Mouse (Mus musculus): ENCODE results near the gene Mast2. TPM values are rescaled to one million over a fixed set of nuclear protein-coding genes. Genes with fewer than 3 reads are reported as not detected.

Mast2 gene
- polyA plus RNA-seq, 1 experiment from 2014 or later = 28.3 TPM

GRCm38 (mm10) chr4:116438561-116438960 lies 25.4 kb downstream of the Mast2 start:
- Histone ChIP-seq H3K36me3 (ENCODE audit: control insufficient read depth, insufficient read depth, low read length) (no peaks in the 10 kb centered on the region; the same call in 1 of the 2 replicates), H3K4me3 (ENCODE audit: low read depth, low read length) (no peak overlapping the region), H3K4me1 (ENCODE audit: control insufficient read depth, insufficient read depth, low read length) (no peaks in the 10 kb centered on the region), H3K27ac (replicated peaks; ENCODE audit: low read depth, low read length) (no peak overlapping the region), H3K9ac (ENCODE audit: low read length) (no peak overlapping the region), H3K9me3 (ENCODE audit: control insufficient read depth, low read length) (no peaks in the 10 kb centered on the region), H3K27me3 (ENCODE audit: control insufficient read depth, insufficient read depth, low read length) (no peaks in the 10 kb centered on the region), H3K4me2 (ENCODE audit: low read depth, severe bottlenecking) (no peak overlapping the region)
- DNase-seq (ENCODE audit: low spot score) (no peak), ATAC-seq (ENCODE audit: insufficient number of reproducible peaks, low FRiP score, low TSS enrichment, low read depth) (no peak)

GRCm38 (mm10) chr4:116435626-116436025 lies 28.4 kb downstream of the Mast2 start:
- WGBS = 91% methylated on average over 4 of the region's 4 CpGs
- DNase-seq (ENCODE audit: low spot score) = no peak
- H3K9ac ChIP-seq (ENCODE audit: low read length) = no peak overlapping the region
- H3K27me3 ChIP-seq (ENCODE audit: control insufficient read depth, insufficient read depth, low read length) = no peaks in the 10 kb centered on the region
- ATAC-seq (ENCODE audit: insufficient number of reproducible peaks, low FRiP score, low TSS enrichment, low read depth) = no peak
- no peaks in the 10 kb centered on the region for H3K4me1 ChIP-seq (ENCODE audit: control insufficient read depth, insufficient read depth, low read length)
- no peak overlapping the region for H3K27ac ChIP-seq (replicated peaks; ENCODE audit: low read depth, low read length)
- no peak overlapping the region for H3K4me3 ChIP-seq (ENCODE audit: low read depth, low read length)
- no peaks in the 10 kb centered on the region for H3K9me3 ChIP-seq (ENCODE audit: control insufficient read depth, low read length)
- no peak overlapping the region for H3K4me2 ChIP-seq (ENCODE audit: low read depth, severe bottlenecking)
- no peaks in the 10 kb centered on the region; the same call in 1 of the 2 replicates for H3K36me3 ChIP-seq (ENCODE audit: control insufficient read depth, insufficient read depth, low read length)

GRCm38 (mm10) chr4:116422186-116422585 lies 41.8 kb downstream of the Mast2 start:
- Histone ChIP-seq H3K9ac (ENCODE audit: low read length) (no peak overlapping the region), H3K27ac (replicated peaks; ENCODE audit: low read depth, low read length) (no peak overlapping the region), H3K36me3 (ENCODE audit: control insufficient read depth, insufficient read depth, low read length) (no peaks in the 10 kb centered on the region), H3K4me2 (ENCODE audit: low read depth, severe bottlenecking) (no peak overlapping the region), H3K4me3 (ENCODE audit: low read depth, low read length) (no peak overlapping the region), H3K9me3 (ENCODE audit: control insufficient read depth, low read length) (no peaks in the 10 kb centered on the region), H3K4me1 (ENCODE audit: control insufficient read depth, insufficient read depth, low read length) (no peaks in the 10 kb centered on the region), H3K27me3 (ENCODE audit: control insufficient read depth, insufficient read depth, low read length) (no peaks in the 10 kb centered on the region)
- DNase-seq (ENCODE audit: low spot score) (no peak), ATAC-seq (ENCODE audit: insufficient number of reproducible peaks, low FRiP score, low TSS enrichment, low read depth) (no peak)
- WGBS = 75% methylated on average over 1 of the region's 1 CpGs

GRCm38 (mm10) chr4:116421170-116421569 lies 42.8 kb downstream of the Mast2 start:
- no peaks in the 10 kb centered on the region for H3K9me3 ChIP-seq (ENCODE audit: control insufficient read depth, low read length)
- H3K36me3 ChIP-seq (ENCODE audit: control insufficient read depth, insufficient read depth, low read length) = no peaks in the 10 kb centered on the region
- no peaks in the 10 kb centered on the region for H3K4me1 ChIP-seq (ENCODE audit: control insufficient read depth, insufficient read depth, low read length)
- H3K4me3 ChIP-seq (ENCODE audit: low read depth, low read length) = no peak overlapping the region
- no peak overlapping the region for H3K9ac ChIP-seq (ENCODE audit: low read length)
- ATAC-seq (ENCODE audit: insufficient number of reproducible peaks, low FRiP score, low TSS enrichment, low read depth) (no peak), DNase-seq (ENCODE audit: low spot score) (no peak)
- H3K4me2 ChIP-seq (ENCODE audit: low read depth, severe bottlenecking) = no peak overlapping the region
- WGBS = 95% methylated on average over 3 of the region's 3 CpGs
- H3K27ac ChIP-seq (replicated peaks; ENCODE audit: low read depth, low read length) = no peak overlapping the region
- no peaks in the 10 kb centered on the region for H3K27me3 ChIP-seq (ENCODE audit: control insufficient read depth, insufficient read depth, low read length)

GRCm38 (mm10) chr4:116412993-116413392 lies 51.0 kb downstream of the Mast2 start:
- WGBS = 76% methylated on average over 1 of the region's 1 CpGs

GRCm38 (mm10) chr4:116411401-116411800 lies 52.6 kb downstream of the Mast2 start:
- Histone ChIP-seq H3K27ac (replicated peaks; ENCODE audit: low read depth, low read length) (no peak overlapping the region), H3K36me3 (ENCODE audit: control insufficient read depth, insufficient read depth, low read length) (no peaks in the 10 kb centered on the region), H3K9ac (ENCODE audit: low read length) (no peak overlapping the region), H3K4me3 (ENCODE audit: low read depth, low read length) (no peak overlapping the region), H3K4me2 (ENCODE audit: low read depth, severe bottlenecking) (no peak overlapping the region), H3K9me3 (ENCODE audit: control insufficient read depth, low read length) (no peaks in the 10 kb centered on the region), H3K4me1 (ENCODE audit: control insufficient read depth, insufficient read depth, low read length) (no peaks in the 10 kb centered on the region), H3K27me3 (ENCODE audit: control insufficient read depth, insufficient read depth, low read length) (no peaks in the 10 kb centered on the region)
- DNase-seq (ENCODE audit: low spot score) (no peak), ATAC-seq (ENCODE audit: insufficient number of reproducible peaks, low FRiP score, low TSS enrichment, low read depth) (no peak)

More at GRCm38 (mm10) chr4:116412993-116413392, 51.0 kb downstream of the Mast2 start:
- H3K9ac ChIP-seq (ENCODE audit: low read length) = no peak overlapping the region
- H3K27me3 ChIP-seq (ENCODE audit: control insufficient read depth, insufficient read depth, low read length) = no peaks in the 10 kb centered on the region
- ATAC-seq (ENCODE audit: insufficient number of reproducible peaks, low FRiP score, low TSS enrichment, low read depth) (no peak), DNase-seq (ENCODE audit: low spot score) (no peak)
- H3K9me3 ChIP-seq (ENCODE audit: control insufficient read depth, low read length) = no peaks in the 10 kb centered on the region
- H3K4me2 ChIP-seq (ENCODE audit: low read depth, severe bottlenecking) = no peak overlapping the region
- H3K36me3 ChIP-seq (ENCODE audit: control insufficient read depth, insufficient read depth, low read length) = no peaks in the 10 kb centered on the region
- no peaks in the 10 kb centered on the region for H3K4me1 ChIP-seq (ENCODE audit: control insufficient read depth, insufficient read depth, low read length)
- no peak overlapping the region for H3K4me3 ChIP-seq (ENCODE audit: low read depth, low read length)
- no peak overlapping the region for H3K27ac ChIP-seq (replicated peaks; ENCODE audit: low read depth, low read length)

- ATAC-seq (ENCODE audit: insufficient number of reproducible peaks, low FRiP score, low TSS enrichment, low read depth) (no peak), DNase-seq (ENCODE audit: low spot score) (no peak)
- H3K27me3 ChIP-seq (ENCODE audit: control insufficient read depth, insufficient read depth, low read length) = no peaks in the 10 kb centered on the region
- 94% methylated on average over 2 of the region's 2 CpGs for WGBS
- no peak overlapping the region for H3K9ac ChIP-seq (ENCODE audit: low read length)
- no peak overlapping the region for H3K27ac ChIP-seq (replicated peaks; ENCODE audit: low read depth, low read length)
- no peaks in the 10 kb centered on the region for H3K4me1 ChIP-seq (ENCODE audit: control insufficient read depth, insufficient read depth, low read length)
- no peaks in the 10 kb centered on the region for H3K9me3 ChIP-seq (ENCODE audit: control insufficient read depth, low read length)
- no peaks in the 10 kb centered on the region for H3K36me3 ChIP-seq (ENCODE audit: control insufficient read depth, insufficient read depth, low read length)
- no peak overlapping the region for H3K4me2 ChIP-seq (ENCODE audit: low read depth, severe bottlenecking)
- H3K4me3 ChIP-seq (ENCODE audit: low read depth, low read length) = no peak overlapping the region
Measured at GRCm38 (mm10) chr4:116406668-116407067, 57.3 kb downstream of the Mast2 start.

- no peaks in the 10 kb centered on the region for H3K36me3 ChIP-seq (ENCODE audit: control insufficient read depth, insufficient read depth, low read length)
- H3K4me1 ChIP-seq (ENCODE audit: control insufficient read depth, insufficient read depth, low read length) = no peaks in the 10 kb centered on the region
- ATAC-seq (ENCODE audit: insufficient number of reproducible peaks, low FRiP score, low TSS enrichment, low read depth) = no peak
- no peak overlapping the region for H3K4me3 ChIP-seq (ENCODE audit: low read depth, low read length)
- H3K9ac ChIP-seq (ENCODE audit: low read length) = no peak overlapping the region
- H3K4me2 ChIP-seq (ENCODE audit: low read depth, severe bottlenecking) = no peak overlapping the region
- WGBS = 79% methylated on average over 8 of the region's 8 CpGs
- no peaks in the 10 kb centered on the region for H3K27me3 ChIP-seq (ENCODE audit: control insufficient read depth, insufficient read depth, low read length)
- no peaks in the 10 kb centered on the region for H3K9me3 ChIP-seq (ENCODE audit: control insufficient read depth, low read length)
- no peak overlapping the region for H3K27ac ChIP-seq (replicated peaks; ENCODE audit: low read depth, low read length)
- no peak for DNase-seq (ENCODE audit: low spot score)
Measured at GRCm38 (mm10) chr4:116405955-116406351, 58.0 kb downstream of the Mast2 start.

- ATAC-seq (ENCODE audit: insufficient number of reproducible peaks, low FRiP score, low TSS enrichment, low read depth) (no peak), DNase-seq (ENCODE audit: low spot score) (no peak)
- no peaks in the 10 kb centered on the region for H3K36me3 ChIP-seq (ENCODE audit: control insufficient read depth, insufficient read depth, low read length)
- no peak overlapping the region for H3K4me3 ChIP-seq (ENCODE audit: low read depth, low read length)
- 70% methylated on average over 7 of the region's 7 CpGs for WGBS
- no peak overlapping the region for H3K9ac ChIP-seq (ENCODE audit: low read length)
- no peak overlapping the region for H3K4me2 ChIP-seq (ENCODE audit: low read depth, severe bottlenecking)
- H3K27me3 ChIP-seq (ENCODE audit: control insufficient read depth, insufficient read depth, low read length) = no peaks in the 10 kb centered on the region
- no peaks in the 10 kb centered on the region for H3K9me3 ChIP-seq (ENCODE audit: control insufficient read depth, low read length)
- no peak overlapping the region for H3K27ac ChIP-seq (replicated peaks; ENCODE audit: low read depth, low read length)
- no peaks in the 10 kb centered on the region for H3K4me1 ChIP-seq (ENCODE audit: control insufficient read depth, insufficient read depth, low read length)
Measured at GRCm38 (mm10) chr4:116405276-116405954, 58.6 kb downstream of the Mast2 start.
